Mouse (Mus musculus): Measurements from ENCODE around the gene Gnaq. TPM values are rescaled to one million over a fixed set of nuclear protein-coding genes. Genes with fewer than 3 reads are reported as not detected.
"Not testable (repeated sequence)": the region's sequence is repeated elsewhere in the genome, so short reads cannot be mapped to it uniquely, and the experiment has no call there.

Gene Gnaq
- polyA plus RNA-seq, 1 experiment from 2014 or later, result 96.9 TPM

GRCm38 (mm10) chr19:16249025-16249424, 116.4 kb downstream of the Gnaq start:
- Histone ChIP-seq H3K27me3 (no peaks in the 10 kb centered on the region), H3K9me3 (no peaks in the 10 kb centered on the region), H3K36me3 (no peaks in the 10 kb centered on the region), H3K4me2 (replicated peaks) (no peak overlapping the region), H3K4me3 (no peak overlapping the region), H3K9ac (replicated peaks) (no peak overlapping the region), H3K4me1 (peaks cover 18% of the 10 kb centered on the region), H3K27ac (replicated peaks) (no peak overlapping the region)
- 96% methylated on average over 2 of the region's 2 CpGs for WGBS
- no peak for ATAC-seq (replicated peaks)

- no peak for ATAC-seq (replicated peaks)
- no peak overlapping the region for H3K4me3 ChIP-seq
- peaks cover 22% of the 10 kb centered on the region for H3K4me1 ChIP-seq
- H3K9me3 ChIP-seq, result no peaks in the 10 kb centered on the region
- H3K9ac ChIP-seq (replicated peaks), result no peak overlapping the region
- 9% methylated on average over 3 of the region's 3 CpGs for WGBS
- no peak overlapping the region for H3K27ac ChIP-seq (replicated peaks)
- no peaks in the 10 kb centered on the region for H3K27me3 ChIP-seq
- H3K36me3 ChIP-seq, result no peaks in the 10 kb centered on the region
- no peak overlapping the region for H3K4me2 ChIP-seq (replicated peaks)
Measured at GRCm38 (mm10) chr19:16250921-16251320, 118.3 kb downstream of the Gnaq start.

- no peak overlapping the region for H3K4me2 ChIP-seq (replicated peaks)
- no peak overlapping the region for H3K27ac ChIP-seq (replicated peaks)
- 57% methylated on average over 5 of the region's 5 CpGs for WGBS
- H3K9ac ChIP-seq (replicated peaks), result no peak overlapping the region
- H3K4me3 ChIP-seq, result no peak overlapping the region
- ATAC-seq (replicated peaks), result no peak
- no peaks in the 10 kb centered on the region for H3K36me3 ChIP-seq
- H3K27me3 ChIP-seq, result no peaks in the 10 kb centered on the region
- no peaks in the 10 kb centered on the region for H3K9me3 ChIP-seq
- H3K4me1 ChIP-seq, result peaks cover 22% of the 10 kb centered on the region
Measured at GRCm38 (mm10) chr19:16251819-16252218, 119.2 kb downstream of the Gnaq start.

- ATAC-seq (replicated peaks), result no peak
- Histone ChIP-seq H3K4me3 (no peak overlapping the region), H3K27me3 (no peaks in the 10 kb centered on the region), H3K4me2 (replicated peaks) (no peak overlapping the region), H3K36me3 (no peaks in the 10 kb centered on the region), H3K27ac (replicated peaks) (no peak overlapping the region), H3K4me1 (peaks cover 22% of the 10 kb centered on the region), H3K9ac (replicated peaks) (no peak overlapping the region), H3K9me3 (no peaks in the 10 kb centered on the region)
- WGBS, result 73% methylated on average over 4 of the region's 4 CpGs
Measured at GRCm38 (mm10) chr19:16252696-16253095, 120.1 kb downstream of the Gnaq start.

- Histone ChIP-seq H3K27me3 (no peaks in the 10 kb centered on the region), H3K4me2 (replicated peaks) (no peak overlapping the region), H3K27ac (replicated peaks) (no peak overlapping the region), H3K4me1 (peaks cover 22% of the 10 kb centered on the region), H3K36me3 (no peaks in the 10 kb centered on the region), H3K9ac (replicated peaks) (no peak overlapping the region), H3K4me3 (no peak overlapping the region), H3K9me3 (no peaks in the 10 kb centered on the region)
- no peak for ATAC-seq (replicated peaks)
- WGBS, result 68% methylated on average over 1 of the region's 1 CpGs
Measured at GRCm38 (mm10) chr19:16254881-16255280, 122.2 kb downstream of the Gnaq start.

- 77% methylated on average over 2 of the region's 2 CpGs for WGBS
- no peaks in the 10 kb centered on the region for H3K9me3 ChIP-seq
Measured at GRCm38 (mm10) chr19:16255294-16255693, 122.7 kb downstream of the Gnaq start.

GRCm38 (mm10) chr19:16258766-16259355, 126.2 kb downstream of the Gnaq start:
- H3K9ac ChIP-seq (replicated peaks), result no peak overlapping the region
- no peak overlapping the region for H3K27ac ChIP-seq (replicated peaks)
- peaks cover 11% of the 10 kb centered on the region; the same call in 1 of the 2 replicates for H3K4me1 ChIP-seq
- no peak overlapping the region for H3K4me2 ChIP-seq (replicated peaks)
- no peaks in the 10 kb centered on the region for H3K36me3 ChIP-seq
- ATAC-seq (replicated peaks), result no peak
- H3K9me3 ChIP-seq, result no peaks in the 10 kb centered on the region
- no peak overlapping the region for H3K4me3 ChIP-seq
- H3K27me3 ChIP-seq, result no peaks in the 10 kb centered on the region

More at GRCm38 (mm10) chr19:16255294-16255693, 122.7 kb downstream of the Gnaq start:
- Histone ChIP-seq H3K4me1 (peaks cover 22% of the 10 kb centered on the region), H3K4me3 (no peak overlapping the region), H3K9ac (replicated peaks) (no peak overlapping the region), H3K27ac (replicated peaks) (no peak overlapping the region), H3K36me3 (no peaks in the 10 kb centered on the region), H3K27me3 (no peaks in the 10 kb centered on the region), H3K4me2 (replicated peaks) (no peak overlapping the region)
- no peak for ATAC-seq (replicated peaks)

GRCm38 (mm10) chr19:16259786-16260434, 127.3 kb downstream of the Gnaq start:
- Histone ChIP-seq H3K4me3 (no peak overlapping the region), H3K27ac (replicated peaks) (no peak overlapping the region), H3K4me2 (replicated peaks) (no peak overlapping the region), H3K27me3 (no peaks in the 10 kb centered on the region), H3K9ac (replicated peaks) (no peak overlapping the region), H3K9me3 (no peaks in the 10 kb centered on the region), H3K4me1 (peaks cover 8% of the 10 kb centered on the region; the same call in 1 of the 2 replicates), H3K36me3 (no peaks in the 10 kb centered on the region)
- ATAC-seq (replicated peaks), result no peak
- WGBS, result 91% methylated on average over 6 of the region's 6 CpGs

GRCm38 (mm10) chr19:16260435-16260832, 127.8 kb downstream of the Gnaq start:
- WGBS, result 62% methylated on average over 2 of the region's 2 CpGs
- H3K27ac ChIP-seq (replicated peaks), result no peak overlapping the region
- H3K4me3 ChIP-seq, result no peak overlapping the region
- H3K36me3 ChIP-seq, result no peaks in the 10 kb centered on the region
- no peak for ATAC-seq (replicated peaks)
- H3K9ac ChIP-seq (replicated peaks), result no peak overlapping the region
- H3K4me2 ChIP-seq (replicated peaks), result no peak overlapping the region
- H3K9me3 ChIP-seq, result no peaks in the 10 kb centered on the region
- H3K4me1 ChIP-seq, result peaks cover 7% of the 10 kb centered on the region; the same call in 1 of the 2 replicates
- H3K27me3 ChIP-seq, result no peaks in the 10 kb centered on the region

GRCm38 (mm10) chr19:16260973-16261372, 128.3 kb downstream of the Gnaq start:
- Histone ChIP-seq H3K9me3 (no peaks in the 10 kb centered on the region), H3K4me3 (no peak overlapping the region), H3K36me3 (no peaks in the 10 kb centered on the region), H3K27me3 (no peaks in the 10 kb centered on the region), H3K27ac (replicated peaks) (no peak overlapping the region), H3K4me2 (replicated peaks) (no peak overlapping the region), H3K4me1 (peaks cover 7% of the 10 kb centered on the region; the same call in 1 of the 2 replicates), H3K9ac (replicated peaks) (no peak overlapping the region)
- no peak for ATAC-seq (replicated peaks)
- WGBS, result 93% methylated on average over 1 of the region's 1 CpGs

GRCm38 (mm10) chr19:16261631-16262030, 129.0 kb downstream of the Gnaq start:
- Histone ChIP-seq H3K4me2 (replicated peaks) (no peak overlapping the region), H3K9me3 (no peaks in the 10 kb centered on the region), H3K27me3 (no peaks in the 10 kb centered on the region), H3K4me3 (no peak overlapping the region), H3K9ac (replicated peaks) (no peak overlapping the region), H3K36me3 (no peaks in the 10 kb centered on the region), H3K4me1 (peaks cover 7% of the 10 kb centered on the region; the same call in 1 of the 2 replicates), H3K27ac (replicated peaks) (peak overlapping the region; percentile 48)
- no peak for ATAC-seq (replicated peaks)
- 90% methylated on average over 6 of the region's 6 CpGs for WGBS

- Histone ChIP-seq H3K27ac (replicated peaks) (peak overlapping the region; percentile 48), H3K9ac (replicated peaks) (no peak overlapping the region), H3K4me1 (peaks cover 7% of the 10 kb centered on the region; the same call in 1 of the 2 replicates), H3K4me2 (replicated peaks) (no peak overlapping the region), H3K9me3 (no peaks in the 10 kb centered on the region), H3K4me3 (no peak overlapping the region), H3K27me3 (no peaks in the 10 kb centered on the region), H3K36me3 (no peaks in the 10 kb centered on the region)
- 79% methylated on average over 4 of the region's 4 CpGs for WGBS
- no peak for ATAC-seq (replicated peaks)
Measured at GRCm38 (mm10) chr19:16262340-16262739, 129.7 kb downstream of the Gnaq start.

- not testable (repeated sequence) for ATAC-seq (replicated peaks)
Measured at GRCm38 (mm10) chr19:16267362-16267761, 134.7 kb downstream of the Gnaq start.

More at GRCm38 (mm10) chr19:16267362-16267761, 134.7 kb downstream of the Gnaq start:
- H3K4me1 ChIP-seq; H3K4me3 ChIP-seq; H3K4me2 ChIP-seq (replicated peaks); H3K36me3 ChIP-seq; H3K27ac ChIP-seq (replicated peaks); H3K27me3 ChIP-seq; H3K9me3 ChIP-seq; H3K9ac ChIP-seq (replicated peaks): not testable (repeated sequence)
- 94% methylated on average over 12 of the region's 16 CpGs for WGBS

Data from forebrain, embryonic 15.5 days (tissue).